Mouse (Mus musculus): ENCODE data around the gene Esr1. TPM values are rescaled to one million over a fixed set of nuclear protein-coding genes. Genes with fewer than 3 reads are reported as not detected.

The Esr1 gene
- total RNA-seq, 2 experiments from 2014 or later: 1.2 to 5.6 TPM

GRCm38 (mm10) chr10:4944725-4945124 is 333.3 kb downstream of the Esr1 start:
- ATAC-seq (replicated peaks; ENCODE audit: low FRiP score, poor library complexity, severe bottlenecking): no peak

- ATAC-seq (replicated peaks; ENCODE audit: low FRiP score, poor library complexity, severe bottlenecking): no peak
These were observed 354.4 kb downstream of the Esr1 start for GRCm38 (mm10) chr10:4965768-4966167.

- ATAC-seq (replicated peaks; ENCODE audit: low FRiP score, poor library complexity, severe bottlenecking): no peak
These were observed 359.8 kb downstream of the Esr1 start for GRCm38 (mm10) chr10:4971156-4971555.

- no peak for ATAC-seq (replicated peaks; ENCODE audit: low FRiP score, poor library complexity, severe bottlenecking)
These were observed 360.2 kb downstream of the Esr1 start for GRCm38 (mm10) chr10:4971586-4971985.

GRCm38 (mm10) chr10:4972026-4972425 is 360.6 kb downstream of the Esr1 start:
- no peak for ATAC-seq (replicated peaks; ENCODE audit: low FRiP score, poor library complexity, severe bottlenecking)

GRCm38 (mm10) chr10:4974246-4974645 is 362.9 kb downstream of the Esr1 start:
- ATAC-seq (replicated peaks; ENCODE audit: low FRiP score, poor library complexity, severe bottlenecking): no peak

- ATAC-seq (replicated peaks; ENCODE audit: low FRiP score, poor library complexity, severe bottlenecking): no peak
These were observed 365.2 kb downstream of the Esr1 start for GRCm38 (mm10) chr10:4976557-4976956.

- no peak for ATAC-seq (replicated peaks; ENCODE audit: low FRiP score, poor library complexity, severe bottlenecking)
These were observed 366.0 kb downstream of the Esr1 start for GRCm38 (mm10) chr10:4977374-4977773.

GRCm38 (mm10) chr10:4983919-4984318 is 372.5 kb downstream of the Esr1 start:
- ATAC-seq (replicated peaks; ENCODE audit: low FRiP score, poor library complexity, severe bottlenecking): no peak

- no peak for ATAC-seq (replicated peaks; ENCODE audit: low FRiP score, poor library complexity, severe bottlenecking)
These were observed 382.4 kb downstream of the Esr1 start for GRCm38 (mm10) chr10:4993802-4994201.

- no peak for ATAC-seq (replicated peaks; ENCODE audit: low FRiP score, poor library complexity, severe bottlenecking)
These were observed 385.2 kb downstream of the Esr1 start for GRCm38 (mm10) chr10:4996592-4996991.

GRCm38 (mm10) chr10:5008795-5009366 is 397.5 kb downstream of the Esr1 start:
- ATAC-seq (replicated peaks; ENCODE audit: low FRiP score, poor library complexity, severe bottlenecking): no peak

GRCm38 (mm10) chr10:5012004-5012403 is 400.6 kb downstream of the Esr1 start:
- ATAC-seq (replicated peaks; ENCODE audit: low FRiP score, poor library complexity, severe bottlenecking): no peak

- no peak for ATAC-seq (replicated peaks; ENCODE audit: low FRiP score, poor library complexity, severe bottlenecking)
These were observed 403.6 kb downstream of the Esr1 start for GRCm38 (mm10) chr10:5014976-5015375.

- no peak for ATAC-seq (replicated peaks; ENCODE audit: low FRiP score, poor library complexity, severe bottlenecking)
These were observed 405.8 kb downstream of the Esr1 start for GRCm38 (mm10) chr10:5017148-5017547.

- ATAC-seq (replicated peaks; ENCODE audit: low FRiP score, poor library complexity, severe bottlenecking): no peak
These were observed 414.5 kb downstream of the Esr1 start for GRCm38 (mm10) chr10:5025906-5026305.

GRCm38 (mm10) chr10:5027208-5027607 is 415.8 kb downstream of the Esr1 start:
- no peak for ATAC-seq (replicated peaks; ENCODE audit: low FRiP score, poor library complexity, severe bottlenecking)

GRCm38 (mm10) chr10:5028301-5028700 is 416.9 kb downstream of the Esr1 start:
- ATAC-seq (replicated peaks; ENCODE audit: low FRiP score, poor library complexity, severe bottlenecking): no peak

- ATAC-seq (replicated peaks; ENCODE audit: low FRiP score, poor library complexity, severe bottlenecking): no peak
These were observed 417.8 kb downstream of the Esr1 start for GRCm38 (mm10) chr10:5029161-5029560.

- no peak for ATAC-seq (replicated peaks; ENCODE audit: low FRiP score, poor library complexity, severe bottlenecking)
These were observed 418.5 kb downstream of the Esr1 start for GRCm38 (mm10) chr10:5029883-5030282.

- ATAC-seq (replicated peaks; ENCODE audit: low FRiP score, poor library complexity, severe bottlenecking): no peak
These were observed 421.0 kb downstream of the Esr1 start for GRCm38 (mm10) chr10:5032192-5033048.

Data from erythroblast, adult 5-6 weeks (primary cell).